Mouse (Mus musculus): ENCODE data around the gene D10Wsu102e.

DNA sequence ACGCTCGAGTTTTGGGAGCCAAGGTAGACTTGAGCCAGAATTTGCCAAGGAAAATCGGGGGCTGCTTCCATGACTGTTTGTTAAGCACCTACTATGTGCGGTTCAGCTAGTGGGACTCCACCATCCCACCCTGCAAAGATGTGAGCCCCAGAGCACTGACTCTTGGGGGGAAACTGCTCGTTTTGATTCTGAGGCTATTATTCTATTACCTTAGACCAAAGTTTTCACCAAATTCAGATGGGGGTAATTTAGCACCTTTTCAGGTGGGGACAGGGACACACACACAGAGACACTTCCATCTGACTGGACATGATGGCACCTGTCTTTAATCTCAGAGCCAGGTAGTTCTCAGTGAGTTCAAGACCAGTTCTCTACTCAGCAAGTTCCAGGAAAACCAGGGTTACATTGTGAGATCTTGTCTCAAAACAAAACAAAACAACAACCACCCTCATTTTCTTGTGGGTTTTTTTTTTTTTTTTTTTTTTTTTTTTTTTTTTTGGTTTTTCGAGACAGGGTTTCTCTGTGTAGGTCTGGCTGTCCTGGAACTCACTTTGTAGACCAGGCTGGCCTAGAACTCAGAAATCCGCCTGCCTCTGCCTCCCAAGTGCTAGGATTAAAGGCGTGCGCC lies 21.9 kb upstream of the D10Wsu102e start:
- TF ChIP-seq CTCF (IDR thresholded peaks at IDR 0.05; ENCODE audit: insufficient read depth, low read depth, low read length) (no peak), POLR2A (IDR thresholded peaks at IDR 0.05; ENCODE audit: insufficient read depth, low read depth, low read length) (no peak)

Measured in olfactory bulb, adult 2 months (tissue).